Mouse (Mus musculus): Measurements from ENCODE around the gene Frem2. TPM values are rescaled to one million over a fixed set of nuclear protein-coding genes. Genes with fewer than 3 reads are reported as not detected.
A peak's percentile ranks its signal among the peaks of the same experiment; 100 is the strongest.

Gene Frem2
- polyA plus RNA-seq (2015; fragmentation: Nextera tagmentation; extraction: Ambion mirVana): 1.6 and 2.0 TPM in 2 replicates

GRCm38 (mm10) chr3:53656878-53657561, at the start of gene Frem2:
Frem2 (minus strand) TSS chr3:53657355.
- Histone ChIP-seq H3K36me3 (no peaks in the 10 kb centered on the region), H3K9me3 (0 out of 2 replicates have a peak, but pooled peaks cover 6% of the 10 kb centered on the region), H3K4me2 (peak within 1 kb of the TSS; percentile 99), H3K9ac (peak within 1 kb of the TSS; percentile 52), H3K4me1 (replicated peaks) (peaks cover 30% of the 10 kb centered on the region), H3K27ac (replicated peaks) (no peak within 1 kb of the TSS), H3K4me3 (peak within 1 kb of the TSS; percentile 47), H3K27me3 (peaks cover 25% of the 10 kb centered on the region)
- WGBS: under 1% methylated on average over 34 of the region's 34 CpGs
- ATAC-seq (ENCODE audit: low FRiP score, low read depth): peak; percentile 91

- no peaks in the 10 kb centered on the region for H3K27me3 ChIP-seq
- H3K9ac ChIP-seq: no peak overlapping the region
- ATAC-seq (ENCODE audit: low FRiP score, low read depth): no peak
- no peak overlapping the region for H3K27ac ChIP-seq (replicated peaks)
- H3K9me3 ChIP-seq: no peaks in the 10 kb centered on the region
- H3K4me3 ChIP-seq: no peak overlapping the region
- 66% methylated on average over 6 of the region's 6 CpGs for WGBS
- no peaks in the 10 kb centered on the region; the same call in 1 of the 2 replicates for H3K4me1 ChIP-seq (replicated peaks)
- no peaks in the 10 kb centered on the region for H3K36me3 ChIP-seq
- H3K4me2 ChIP-seq: no peak overlapping the region
These were observed 48.9 kb upstream of the Frem2 start for GRCm38 (mm10) chr3:53705992-53706495.

GRCm38 (mm10) chr3:53703126-53703505, 46.0 kb upstream of the Frem2 start:
- H3K4me3 ChIP-seq: no peak overlapping the region
- 71% methylated on average over 8 of the region's 8 CpGs for WGBS
- H3K9ac ChIP-seq: no peak overlapping the region
- H3K27me3 ChIP-seq: no peaks in the 10 kb centered on the region
- H3K36me3 ChIP-seq: no peaks in the 10 kb centered on the region
- ATAC-seq (ENCODE audit: low FRiP score, low read depth): peak; percentile 59; the same call in 1 of the 2 replicates
- H3K27ac ChIP-seq (replicated peaks): no peak overlapping the region
- H3K9me3 ChIP-seq: no peaks in the 10 kb centered on the region
- no peak overlapping the region for H3K4me2 ChIP-seq
- no peaks in the 10 kb centered on the region; the same call in 1 of the 2 replicates for H3K4me1 ChIP-seq (replicated peaks)

- H3K4me2 ChIP-seq: no peak overlapping the region
These were observed 45.4 kb upstream of the Frem2 start for GRCm38 (mm10) chr3:53702421-53703125.

GRCm38 (mm10) chr3:53701940-53702339, 44.8 kb upstream of the Frem2 start:
- no peak overlapping the region for H3K27ac ChIP-seq (replicated peaks)
- no peaks in the 10 kb centered on the region; the same call in 1 of the 2 replicates for H3K4me1 ChIP-seq (replicated peaks)
- no peak overlapping the region for H3K9ac ChIP-seq
- H3K4me3 ChIP-seq: no peak overlapping the region
- no peak overlapping the region for H3K4me2 ChIP-seq
- no peaks in the 10 kb centered on the region for H3K9me3 ChIP-seq
- no peak for ATAC-seq (ENCODE audit: low FRiP score, low read depth)
- no peaks in the 10 kb centered on the region for H3K27me3 ChIP-seq
- H3K36me3 ChIP-seq: no peaks in the 10 kb centered on the region
- 64% methylated on average over 1 of the region's 1 CpGs for WGBS

More at GRCm38 (mm10) chr3:53702421-53703125, 45.4 kb upstream of the Frem2 start:
- no peaks in the 10 kb centered on the region for H3K9me3 ChIP-seq
- no peak overlapping the region for H3K9ac ChIP-seq
- ATAC-seq (ENCODE audit: low FRiP score, low read depth): no peak
- H3K36me3 ChIP-seq: no peaks in the 10 kb centered on the region
- H3K4me3 ChIP-seq: no peak overlapping the region
- H3K4me1 ChIP-seq (replicated peaks): no peaks in the 10 kb centered on the region; the same call in 1 of the 2 replicates
- WGBS: 56% methylated on average over 9 of the region's 9 CpGs
- H3K27me3 ChIP-seq: no peaks in the 10 kb centered on the region
- H3K27ac ChIP-seq (replicated peaks): no peak overlapping the region

GRCm38 (mm10) chr3:53687776-53688175, 30.6 kb upstream of the Frem2 start:
- Histone ChIP-seq H3K9me3 (no peaks in the 10 kb centered on the region), H3K36me3 (no peaks in the 10 kb centered on the region), H3K4me2 (no peak overlapping the region), H3K27ac (replicated peaks) (no peak overlapping the region), H3K27me3 (no peaks in the 10 kb centered on the region), H3K4me3 (no peak overlapping the region), H3K9ac (no peak overlapping the region), H3K4me1 (replicated peaks) (no peaks in the 10 kb centered on the region)
- WGBS: 86% methylated on average over 6 of the region's 6 CpGs
- ATAC-seq (ENCODE audit: low FRiP score, low read depth): no peak

GRCm38 (mm10) chr3:53682244-53682643, 25.1 kb upstream of the Frem2 start:
- no peaks in the 10 kb centered on the region for H3K4me1 ChIP-seq (replicated peaks)
- no peak for ATAC-seq (ENCODE audit: low FRiP score, low read depth)
- H3K36me3 ChIP-seq: no peaks in the 10 kb centered on the region
- no peaks in the 10 kb centered on the region for H3K27me3 ChIP-seq
- no peak overlapping the region for H3K4me2 ChIP-seq
- WGBS: 85% methylated on average over 2 of the region's 2 CpGs
- no peak overlapping the region for H3K27ac ChIP-seq (replicated peaks)
- no peak overlapping the region for H3K4me3 ChIP-seq
- H3K9ac ChIP-seq: no peak overlapping the region
- H3K9me3 ChIP-seq: no peaks in the 10 kb centered on the region

- Histone ChIP-seq H3K27ac (replicated peaks) (no peak overlapping the region), H3K36me3 (no peaks in the 10 kb centered on the region), H3K9ac (no peak overlapping the region), H3K9me3 (no peaks in the 10 kb centered on the region), H3K4me2 (no peak overlapping the region), H3K4me1 (replicated peaks) (no peaks in the 10 kb centered on the region), H3K27me3 (no peaks in the 10 kb centered on the region), H3K4me3 (no peak overlapping the region)
- whole genome bisulfite sequencing: 39% methylated on average over 2 of the region's 2 CpGs
- no peak for ATAC-seq (ENCODE audit: low FRiP score, low read depth)
These were observed 23.7 kb upstream of the Frem2 start for GRCm38 (mm10) chr3:53680816-53681215.

- Histone ChIP-seq H3K4me1 (replicated peaks) (no peaks in the 10 kb centered on the region), H3K4me3 (no peak overlapping the region), H3K4me2 (no peak overlapping the region), H3K27ac (replicated peaks) (no peak overlapping the region), H3K27me3 (no peaks in the 10 kb centered on the region), H3K36me3 (no peaks in the 10 kb centered on the region), H3K9ac (no peak overlapping the region), H3K9me3 (no peaks in the 10 kb centered on the region)
- 47% methylated on average over 1 of the region's 1 CpGs for WGBS
- no peak for ATAC-seq (ENCODE audit: low FRiP score, low read depth)
These were observed 17.1 kb upstream of the Frem2 start for GRCm38 (mm10) chr3:53674225-53674624.

GRCm38 (mm10) chr3:53669736-53670135, 12.6 kb upstream of the Frem2 start:
- H3K9me3 ChIP-seq: no peaks in the 10 kb centered on the region
- no peaks in the 10 kb centered on the region for H3K4me1 ChIP-seq (replicated peaks)
- ATAC-seq (ENCODE audit: low FRiP score, low read depth): no peak
- H3K27me3 ChIP-seq: no peaks in the 10 kb centered on the region
- H3K27ac ChIP-seq (replicated peaks): no peak overlapping the region
- no peak overlapping the region for H3K9ac ChIP-seq
- no peak overlapping the region for H3K4me3 ChIP-seq
- no peaks in the 10 kb centered on the region for H3K36me3 ChIP-seq
- WGBS: 81% methylated on average over 2 of the region's 2 CpGs
- no peak overlapping the region for H3K4me2 ChIP-seq

- H3K27me3 ChIP-seq: peaks cover 25% of the 10 kb centered on the region
- H3K4me2 ChIP-seq: peak overlapping the region; percentile 99
- H3K36me3 ChIP-seq: no peaks in the 10 kb centered on the region
- WGBS: under 1% methylated on average over 21 of the region's 21 CpGs
- H3K27ac ChIP-seq (replicated peaks): no peak overlapping the region
- peak overlapping the region; percentile 47 for H3K4me3 ChIP-seq
- peaks cover 30% of the 10 kb centered on the region for H3K4me1 ChIP-seq (replicated peaks)
- 0 out of 2 replicates have a peak, but pooled peaks cover 6% of the 10 kb centered on the region for H3K9me3 ChIP-seq
- no peak overlapping the region for H3K9ac ChIP-seq
- no peak for ATAC-seq (ENCODE audit: low FRiP score, low read depth)
These were observed 784 bp upstream of the Frem2 start for GRCm38 (mm10) chr3:53657744-53658534.
